In genomic region chr14:75834251-75834738, GRCm38 (mm10) we compare ENCODE assay signal across 8 mouse cellular contexts. TPM values are rescaled to one million over a fixed set of nuclear protein-coding genes. Genes with fewer than 3 reads are reported as not detected.
DNase-seq lines count a peak whose midpoint lies in the region; ATAC-seq lines count a peak whose summit lies in the region.

No protein-coding gene starts in this region.

- ATAC-seq in lung, embryonic 15.5 days (ENCODE audit: borderline replicate concordance, extremely low read depth, low FRiP score, low TSS enrichment): peak; percentile 90
- peak; percentile 68 for ATAC-seq in neural tube, embryonic 15.5 days (ENCODE audit: low FRiP score)

- WGBS in lung, embryonic 15.5 days: under 1% methylated on average over 10 of the region's 10 CpGs
- WGBS in neural tube, embryonic 15.5 days: 1% methylated on average over 10 of the region's 10 CpGs

- H3K27ac ChIP-seq in lung, embryonic 15.5 days: peak overlapping the region; percentile 98
- H3K27ac ChIP-seq in neural tube, embryonic 15.5 days (replicated peaks): peak overlapping the region; percentile 84

- peak overlapping the region; percentile 44 for H3K4me3 ChIP-seq in lung, embryonic 15.5 days
- H3K4me3 ChIP-seq in neural tube, embryonic 15.5 days (replicated peaks): peak overlapping the region; percentile 40

- intact Hi-C loops in heart, postnatal 10 days (cut with DNase I): no loop called here

- peaks cover 31% of the 10 kb centered on the region for H3K4me1 ChIP-seq in lung, embryonic 15.5 days
- peaks cover 28% of the 10 kb centered on the region for H3K4me1 ChIP-seq in neural tube, embryonic 15.5 days

- no peaks in the 10 kb centered on the region for H3K36me3 ChIP-seq in lung, embryonic 15.5 days
- no peaks in the 10 kb centered on the region for H3K36me3 ChIP-seq in neural tube, embryonic 15.5 days

- H3K4me2 ChIP-seq in lung, embryonic 15.5 days: peak overlapping the region; percentile 92
- H3K4me2 ChIP-seq in neural tube, embryonic 15.5 days: peak overlapping the region; percentile 84

- peak; percentile 42 to 57 for DNase-seq in CD8-positive naive resting alpha-beta T cell, adult 2 months (ENCODE audit: low read depth in 2 of 2, low spot score in 2 of 2)
- DNase-seq in adrenal gland, adult 8-10 months: peak; percentile 82
- DNase-seq in fat pad, adult 2 months (ENCODE audit: extremely low read depth, low read depth, low spot score): peak; percentile 74
- DNase-seq in heart, postnatal 10 days: peak; percentile 88 to 89
- peak; percentile 81 to 91 for DNase-seq in kidney, postnatal 25 days
- peak; percentile 44 for DNase-seq in thymus, postnatal 4 days

- H3K9me3 ChIP-seq in lung, embryonic 15.5 days: no peaks in the 10 kb centered on the region
- H3K9me3 ChIP-seq in neural tube, embryonic 15.5 days (replicated peaks): no peaks in the 10 kb centered on the region

- H3K9ac ChIP-seq in lung, embryonic 15.5 days: peak overlapping the region; percentile 71
- H3K9ac ChIP-seq in neural tube, embryonic 15.5 days (replicated peaks): peak overlapping the region; percentile 55

- H3K27me3 ChIP-seq in lung, embryonic 15.5 days: no peaks in the 10 kb centered on the region
- no peaks in the 10 kb centered on the region for H3K27me3 ChIP-seq in neural tube, embryonic 15.5 days (replicated peaks)

RNA-seq across cellular contexts. Expression of gene Tpt1, which starts 10.6 kb away (rescaled TPM):
- total RNA-seq in adrenal gland, adult 8-10 months (2022): 1,000 to 10,000 TPM; 2,109 to 2,569 (median 2,425) TPM
- total RNA-seq in heart, postnatal 10 days (2021): 1,000 to 10,000 TPM; 3,104 to 3,215 TPM
- 998 and 1,067 TPM in 2 replicates for polyA plus RNA-seq in lung, embryonic 15.5 days (2015; fragmentation: Nextera tagmentation; extraction: Ambion mirVana)
- polyA plus RNA-seq in neural tube, embryonic 15.5 days (2015; fragmentation: Nextera tagmentation; extraction: Ambion mirVana): 719 and 774 TPM in 2 replicates

RNA-seq across cellular contexts. Expression of gene Slc25a30, which starts 47.5 kb away (rescaled TPM):
- 100 to 1,000 TPM in 2 of 4 experiments, 10 to 100 TPM in 2; 88.4 to 209 (median 152) TPM for total RNA-seq in adrenal gland, adult 8-10 months (2022)
- 10 to 100 TPM; 20.2 to 23.5 TPM for total RNA-seq in heart, postnatal 10 days (2021)
- polyA plus RNA-seq in lung, embryonic 15.5 days (2015; fragmentation: Nextera tagmentation; extraction: Ambion mirVana): 3.6 and 3.8 TPM in 2 replicates
- polyA plus RNA-seq in neural tube, embryonic 15.5 days (2015; fragmentation: Nextera tagmentation; extraction: Ambion mirVana): 7.0 and 8.1 TPM in 2 replicates

Comparison
In these comparisons a context has a peak if more than half of its experiments do, and no peak if none do; other contexts are left out.
1. Peak in every context shown above with its lines: DNase-seq, ATAC-seq, H3K4me3 ChIP-seq and H3K27ac ChIP-seq.